Mouse (Mus musculus): ENCODE data around the gene Ifrd1. TPM values are rescaled to one million over a fixed set of nuclear protein-coding genes. Genes with fewer than 3 reads are reported as not detected.
A peak's percentile ranks its signal among the peaks of the same experiment; 100 is the strongest.

The Ifrd1 gene
- polyA plus RNA-seq, 1 experiment, result 84.7 TPM

DNA sequence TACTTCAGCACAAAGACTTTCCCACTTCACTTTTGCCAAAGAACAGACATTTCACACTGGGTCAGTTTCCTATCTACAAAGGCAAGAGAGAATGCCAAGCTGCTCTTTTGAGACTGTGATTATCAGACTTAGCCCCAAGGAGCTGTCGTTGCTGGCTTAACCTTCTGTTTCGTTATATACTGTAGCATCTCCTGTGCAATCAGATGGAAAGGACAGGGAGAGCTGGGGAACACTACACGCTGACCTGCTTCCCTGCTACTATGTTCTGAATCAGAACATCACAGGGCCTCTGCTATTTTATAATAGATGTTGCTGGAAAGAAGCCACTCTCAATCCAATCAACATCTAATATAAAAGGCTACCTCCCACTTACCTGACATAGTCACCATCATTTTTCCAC lies 39.3 kb downstream of the Ifrd1 start:
- H3ac ChIP-seq (ENCODE audit: control insufficient read depth, insufficient read length), result no peak overlapping the region
- TF ChIP-seq MYOD1 (IDR thresholded peaks at IDR 0.05; ENCODE audit: control insufficient read depth in 1 of 3, insufficient read length in 2 of 3, low read depth in 2 of 3) (no peak), POLR2A (IDR thresholded peaks at IDR 0.05; ENCODE audit: insufficient read length, low read depth) (no peak), E2F4 (IDR thresholded peaks at IDR 0.05; ENCODE audit: insufficient read depth) (no peak), USF1 (IDR thresholded peaks at IDR 0.05; ENCODE audit: low read depth) (no peak), TCF3 (IDR thresholded peaks at IDR 0.05; ENCODE audit: insufficient read length, low read depth) (no peak), MAX (IDR thresholded peaks at IDR 0.05; ENCODE audit: low read depth) (no peak), POLR2AphosphoS2 (IDR thresholded peaks at IDR 0.05; ENCODE audit: insufficient read length, low read depth) (no peak), REST (IDR thresholded peaks at IDR 0.05; ENCODE audit: insufficient read depth, insufficient read length) (no peak), MYOG (IDR thresholded peaks at IDR 0.05; ENCODE audit: control insufficient read depth in 1 of 3, insufficient read depth in 1 of 3, insufficient read length in 2 of 3, low read depth in 2 of 3) (no peak), SRF (IDR thresholded peaks at IDR 0.05; ENCODE audit: control insufficient read depth, insufficient read length, low read depth) (no peak), TCF12 (IDR thresholded peaks at IDR 0.05; ENCODE audit: insufficient read depth, poor library complexity, severe bottlenecking) (no peak), CEBPB (IDR thresholded peaks at IDR 0.05; ENCODE audit: insufficient read depth, poor library complexity, severe bottlenecking) (no peak)
- H3K4me2 ChIP-seq (ENCODE audit: low read depth), result no peak overlapping the region
- H3K36me3 ChIP-seq (ENCODE audit: control insufficient read depth, insufficient read depth), result peaks cover 96% of the 10 kb centered on the region
- no peak overlapping the region for H3K4me3 ChIP-seq
- H3K27me3 ChIP-seq (ENCODE audit: control insufficient read depth, insufficient read depth, insufficient read length), result no peaks in the 10 kb centered on the region
- peaks cover 35% of the 10 kb centered on the region for H3K79me2 ChIP-seq (ENCODE audit: control insufficient read depth, insufficient read depth)

DNA sequence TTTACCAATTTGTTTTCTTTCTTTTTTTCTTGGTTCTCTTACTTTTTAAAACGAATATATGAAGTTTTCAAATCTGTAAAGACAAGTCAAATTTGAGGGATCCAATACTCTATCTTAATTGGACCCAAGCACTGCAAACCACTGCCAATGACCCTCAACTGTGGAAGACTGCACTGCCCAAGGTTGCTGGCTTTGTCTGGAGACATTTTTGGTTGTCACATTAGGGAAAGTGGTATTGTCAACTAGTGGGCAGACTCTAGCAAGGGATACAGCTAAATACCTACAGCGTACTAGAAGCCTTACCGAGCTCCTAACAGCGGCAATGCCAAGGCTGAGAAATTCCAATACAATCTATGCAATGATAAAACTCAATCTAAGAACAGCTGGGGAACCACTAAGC lies 40.4 kb downstream of the Ifrd1 start:
- Histone ChIP-seq H3K4me2 (ENCODE audit: low read depth) (no peak overlapping the region), H3K79me2 (ENCODE audit: control insufficient read depth, insufficient read depth) (peaks cover 26% of the 10 kb centered on the region), H3ac (ENCODE audit: control insufficient read depth, insufficient read length) (no peak overlapping the region), H3K4me3 (no peak overlapping the region), H3K27me3 (ENCODE audit: control insufficient read depth, insufficient read depth, insufficient read length) (no peaks in the 10 kb centered on the region), H3K36me3 (ENCODE audit: control insufficient read depth, insufficient read depth) (peaks cover 96% of the 10 kb centered on the region)
- TF ChIP-seq MYOG (IDR thresholded peaks at IDR 0.05; ENCODE audit: control insufficient read depth in 1 of 3, insufficient read depth in 1 of 3, insufficient read length in 2 of 3, low read depth in 2 of 3), result no peak
- no peak for TF ChIP-seq SRF (IDR thresholded peaks at IDR 0.05; ENCODE audit: control insufficient read depth, insufficient read length, low read depth)
- TF ChIP-seq TCF12 (IDR thresholded peaks at IDR 0.05; ENCODE audit: insufficient read depth, poor library complexity, severe bottlenecking), result no peak
- no peak for TF ChIP-seq REST (IDR thresholded peaks at IDR 0.05; ENCODE audit: insufficient read depth, insufficient read length)
- TF ChIP-seq USF1 (IDR thresholded peaks at IDR 0.05; ENCODE audit: low read depth), result no peak
- TF ChIP-seq POLR2AphosphoS2 (IDR thresholded peaks at IDR 0.05; ENCODE audit: insufficient read length, low read depth), result no peak
- no peak for TF ChIP-seq POLR2A (IDR thresholded peaks at IDR 0.05; ENCODE audit: insufficient read length, low read depth)
- no peak for TF ChIP-seq MAX (IDR thresholded peaks at IDR 0.05; ENCODE audit: low read depth)
- no peak for TF ChIP-seq CEBPB (IDR thresholded peaks at IDR 0.05; ENCODE audit: insufficient read depth, poor library complexity, severe bottlenecking)
- no peak for TF ChIP-seq MYOD1 (IDR thresholded peaks at IDR 0.05; ENCODE audit: control insufficient read depth in 1 of 3, insufficient read length in 2 of 3, low read depth in 2 of 3)
- no peak for TF ChIP-seq TCF3 (IDR thresholded peaks at IDR 0.05; ENCODE audit: insufficient read length, low read depth)
- TF ChIP-seq E2F4 (IDR thresholded peaks at IDR 0.05; ENCODE audit: insufficient read depth), result no peak

DNA sequence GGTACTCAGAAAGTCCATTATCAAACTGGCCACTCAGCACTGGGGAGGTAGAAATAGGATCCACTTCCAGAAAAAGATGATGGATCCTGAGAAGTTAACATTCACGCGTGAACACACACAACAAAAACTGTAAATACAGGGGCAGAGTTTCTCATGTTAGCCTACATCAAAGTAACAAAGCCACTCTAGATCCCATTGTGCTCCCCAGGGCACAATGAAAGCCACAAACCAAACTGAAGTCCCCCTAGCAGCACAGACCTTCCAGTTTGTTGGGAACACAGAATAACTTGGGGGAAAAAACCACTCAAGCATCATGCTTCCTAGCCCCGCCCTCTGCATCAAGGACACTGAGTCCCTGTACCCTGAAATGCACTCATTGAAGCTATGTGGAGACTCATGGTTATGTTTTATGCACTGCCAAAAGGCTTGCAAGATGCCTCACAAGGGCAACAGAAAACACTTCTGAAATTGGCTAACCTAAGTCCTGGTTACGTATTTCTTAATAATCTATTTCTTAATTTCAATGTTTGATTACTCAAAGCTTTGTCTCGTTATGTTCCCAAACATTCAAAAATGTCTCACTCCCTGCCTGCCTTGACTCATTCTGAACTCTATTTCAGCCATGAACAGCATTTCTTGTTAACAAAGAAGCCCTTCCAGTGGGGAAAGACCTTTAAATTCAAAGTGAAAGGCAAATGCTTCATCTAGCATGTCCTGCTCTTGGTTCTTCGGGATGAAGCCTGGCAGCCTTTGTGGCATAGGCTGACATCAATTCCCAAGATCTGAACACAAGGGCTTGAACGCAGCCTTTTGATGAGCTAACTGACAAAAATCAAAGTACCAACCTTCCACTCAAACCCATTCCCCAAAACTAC lies 45.9 kb downstream of the Ifrd1 start:
- H3K79me2 ChIP-seq (ENCODE audit: control insufficient read depth, insufficient read depth), result no peaks in the 10 kb centered on the region
- no peak overlapping the region for H3K4me2 ChIP-seq (ENCODE audit: low read depth)
- no peak overlapping the region for H3ac ChIP-seq (ENCODE audit: control insufficient read depth, insufficient read length)
- H3K27me3 ChIP-seq (ENCODE audit: control insufficient read depth, insufficient read depth, insufficient read length), result no peaks in the 10 kb centered on the region
- H3K36me3 ChIP-seq (ENCODE audit: control insufficient read depth, insufficient read depth), result peaks cover 69% of the 10 kb centered on the region
- H3K4me3 ChIP-seq, result no peak overlapping the region
- no peak for TF ChIP-seq E2F4 (IDR thresholded peaks at IDR 0.05; ENCODE audit: insufficient read depth)
- no peak for TF ChIP-seq POLR2A (IDR thresholded peaks at IDR 0.05; ENCODE audit: insufficient read length, low read depth)
- TF ChIP-seq REST (IDR thresholded peaks at IDR 0.05; ENCODE audit: insufficient read depth, insufficient read length), result no peak
- TF ChIP-seq POLR2AphosphoS2 (IDR thresholded peaks at IDR 0.05; ENCODE audit: insufficient read length, low read depth), result no peak
- no peak for TF ChIP-seq MAX (IDR thresholded peaks at IDR 0.05; ENCODE audit: low read depth)
- TF ChIP-seq SRF (IDR thresholded peaks at IDR 0.05; ENCODE audit: control insufficient read depth, insufficient read length, low read depth), result no peak
- no peak for TF ChIP-seq MYOG (IDR thresholded peaks at IDR 0.05; ENCODE audit: control insufficient read depth in 1 of 3, insufficient read depth in 1 of 3, insufficient read length in 2 of 3, low read depth in 2 of 3)
- no peak for TF ChIP-seq TCF12 (IDR thresholded peaks at IDR 0.05; ENCODE audit: insufficient read depth, poor library complexity, severe bottlenecking)
- no peak for TF ChIP-seq TCF3 (IDR thresholded peaks at IDR 0.05; ENCODE audit: insufficient read length, low read depth)
- no peak for TF ChIP-seq CEBPB (IDR thresholded peaks at IDR 0.05; ENCODE audit: insufficient read depth, poor library complexity, severe bottlenecking)
- TF ChIP-seq USF1 (IDR thresholded peaks at IDR 0.05; ENCODE audit: low read depth), result no peak
- no peak for TF ChIP-seq MYOD1 (IDR thresholded peaks at IDR 0.05; ENCODE audit: control insufficient read depth in 1 of 3, insufficient read length in 2 of 3, low read depth in 2 of 3)

DNA sequence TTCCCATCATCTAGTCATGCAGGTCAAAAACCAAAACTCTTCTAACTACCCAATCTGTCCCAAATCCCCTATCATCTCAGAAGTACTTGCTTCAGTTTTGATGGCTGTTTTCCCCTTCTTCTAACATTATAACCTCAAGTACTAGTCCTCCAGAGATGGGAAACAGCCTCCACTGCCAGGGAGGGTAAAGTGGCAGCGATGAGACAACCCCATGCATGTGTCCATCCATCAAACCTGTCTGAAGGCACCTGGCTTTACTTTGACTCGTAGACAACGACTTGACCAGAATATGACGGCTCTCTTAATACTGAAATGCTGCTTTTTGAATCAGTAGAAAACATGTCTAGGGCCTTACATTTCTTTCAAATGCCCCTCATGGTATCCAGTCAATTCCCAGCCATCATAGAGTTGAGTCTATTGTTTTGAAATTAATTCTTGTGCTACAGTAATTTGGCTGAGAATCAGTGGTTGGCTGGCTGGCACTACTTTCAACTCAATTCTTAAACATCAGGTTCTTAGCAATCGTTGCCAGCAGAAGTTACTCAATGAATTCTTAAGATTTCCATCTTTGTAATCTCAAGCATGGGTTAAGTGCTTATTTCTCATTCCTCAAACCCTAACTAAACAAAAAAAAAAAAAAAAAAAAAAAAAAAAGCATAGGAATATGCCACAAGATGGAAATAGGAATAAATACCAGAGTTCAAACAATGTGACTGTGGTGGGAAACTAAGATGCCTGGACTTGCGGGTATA lies 47.6 kb downstream of the Ifrd1 start:
- TF ChIP-seq E2F4 (IDR thresholded peaks at IDR 0.05; ENCODE audit: insufficient read depth), result no peak
- TF ChIP-seq POLR2AphosphoS2 (IDR thresholded peaks at IDR 0.05; ENCODE audit: insufficient read length, low read depth), result peak; percentile 61
- Histone ChIP-seq H3K4me3 (no peak overlapping the region), H3K36me3 (ENCODE audit: control insufficient read depth, insufficient read depth) (peaks cover 54% of the 10 kb centered on the region), H3K79me2 (ENCODE audit: control insufficient read depth, insufficient read depth) (no peaks in the 10 kb centered on the region), H3K27me3 (ENCODE audit: control insufficient read depth, insufficient read depth, insufficient read length) (no peaks in the 10 kb centered on the region), H3ac (ENCODE audit: control insufficient read depth, insufficient read length) (no peak overlapping the region), H3K4me2 (ENCODE audit: low read depth) (no peak overlapping the region)
